Mouse (Mus musculus) ES-E14 (cell line): ENCODE measurements around the gene Lrguk.

Source experiments
- CHD2 ChIP-seq: IDR thresholded peaks from 2 replicates; pipeline ENCODE4 v1.6.1; 2014; ENCODE audit warnings: mild to moderate bottlenecking, low read depth, low read length, inconsistent platforms
- HCFC1 ChIP-seq: IDR thresholded peaks from 2 replicates; pipeline ENCODE4 v1.6.1; 2012; ENCODE audit warnings: low read length, inconsistent platforms, borderline replicate concordance; ENCODE audit not compliant: insufficient read depth
- ZNF384 ChIP-seq: IDR thresholded peaks from 2 replicates; pipeline ENCODE4 v1.6.1; 2012; ENCODE audit warnings: low read depth, low read length, inconsistent platforms

DNA sequence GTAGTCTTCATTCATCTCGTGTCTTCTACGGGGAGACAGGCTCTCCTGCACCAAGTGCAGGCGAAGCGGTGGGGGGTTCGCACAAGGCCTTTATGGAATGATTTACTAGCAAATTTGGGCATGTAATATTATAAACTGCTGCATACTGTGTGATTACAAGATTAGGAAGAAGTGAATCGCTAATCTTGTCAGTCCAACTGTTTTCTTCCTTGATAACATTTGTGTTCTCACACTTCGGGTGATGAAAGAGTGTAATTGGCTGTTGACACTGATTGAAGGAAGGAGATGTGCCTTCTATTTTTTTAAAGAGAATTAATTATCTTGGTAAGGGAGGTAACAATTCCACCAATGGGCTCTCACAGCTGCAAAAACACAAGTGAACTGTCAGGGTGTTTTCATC is 119.4 kb downstream of the Lrguk start:
- no peak for TF ChIP-seq CHD2
- TF ChIP-seq ZNF384 = no peak
- no peak for TF ChIP-seq HCFC1
